In the genomic region with DNA sequence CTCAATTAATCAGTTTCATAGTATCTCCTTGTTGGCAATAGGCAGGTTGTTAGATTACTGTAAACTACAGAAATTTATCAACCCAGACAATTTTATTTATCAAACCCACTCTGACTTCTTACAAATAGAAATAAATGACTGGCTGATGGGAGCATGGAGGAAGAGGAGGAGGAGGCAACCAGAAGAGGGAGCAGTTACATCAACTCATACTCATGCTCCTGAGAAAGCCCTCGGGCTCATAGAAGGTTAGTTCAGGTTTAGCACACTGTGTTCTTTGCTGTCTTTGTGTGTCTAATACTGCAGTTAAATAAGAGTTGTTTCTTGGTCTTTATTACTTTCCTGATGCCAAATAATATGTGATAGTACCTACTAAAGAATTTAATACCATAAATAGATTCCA, we compare ENCODE assay signal across 27 mouse cellular contexts.
A peak's percentile ranks its signal among the peaks of the same experiment; 100 is the strongest.
DNase-seq lines count a peak whose midpoint lies in the region; ATAC-seq and TF ChIP-seq lines count a peak whose summit lies in the region.
"Had no signal": no experiment of that assay in that cellular context is flagged by ENCODE, and none has a peak within 500 bp of the region (broad histone marks: within the 10 kb centered on the region; RNA-seq: fewer than 3 reads in every experiment).

No protein-coding gene starts in this region.

- no peaks in the 10 kb centered on the region for H3K27me3 ChIP-seq in intestine, postnatal 0 days (replicated peaks; ENCODE audit: control insufficient read depth, insufficient read depth, low read length)
- no peaks in the 10 kb centered on the region for H3K27me3 ChIP-seq in intestine, embryonic 16.5 days (replicated peaks; ENCODE audit: control insufficient read depth, insufficient read depth, low read length)
- H3K27me3 ChIP-seq in midbrain, postnatal 0 days (ENCODE audit: insufficient read depth, low read length) = no peaks in the 10 kb centered on the region
- H3K27me3 ChIP-seq in midbrain, embryonic 14.5 days (ENCODE audit: control insufficient read depth, insufficient read depth, low read length) = no peaks in the 10 kb centered on the region
- no peaks in the 10 kb centered on the region; the same call in 1 of the 2 replicates for H3K27me3 ChIP-seq in stomach, postnatal 0 days (ENCODE audit: control insufficient read depth, insufficient read depth, low read length)
- H3K27me3 ChIP-seq: embryonic facial prominence, embryonic 15.5 days; forebrain, embryonic 15.5 days; heart, embryonic 13.5 days; limb, embryonic 12.5 days; liver, embryonic 13.5 days; lung, embryonic 15.5 days; neural tube, embryonic 15.5 days; stomach, embryonic 15.5 days had no signal

- TF ChIP-seq EP300 in stomach, postnatal 0 days (optimal IDR thresholded peaks at IDR 0.05) = no peak

- H3K9ac ChIP-seq in intestine, postnatal 0 days (ENCODE audit: low read depth, low read length) = no peak overlapping the region
- H3K9ac ChIP-seq in intestine, embryonic 16.5 days (ENCODE audit: low read depth, low read length) = no peak overlapping the region
- H3K9ac ChIP-seq in midbrain, postnatal 0 days (replicated peaks; ENCODE audit: low read length, poor library complexity, severe bottlenecking) = no peak overlapping the region
- H3K9ac ChIP-seq in midbrain, embryonic 14.5 days (replicated peaks; ENCODE audit: low read length) = no peak overlapping the region
- no peak overlapping the region for H3K9ac ChIP-seq in stomach, postnatal 0 days (ENCODE audit: low read length)
- H3K9ac ChIP-seq: embryonic facial prominence, embryonic 15.5 days; forebrain, embryonic 15.5 days; heart, embryonic 13.5 days; limb, embryonic 12.5 days; liver, embryonic 13.5 days; lung, embryonic 15.5 days; neural tube, embryonic 15.5 days; stomach, embryonic 15.5 days had no signal

- no peak overlapping the region for H3K4me3 ChIP-seq in intestine, postnatal 0 days (ENCODE audit: low read depth, low read length)
- no peak overlapping the region for H3K4me3 ChIP-seq in intestine, embryonic 16.5 days (ENCODE audit: low read length)
- H3K4me3 ChIP-seq in midbrain, postnatal 0 days (ENCODE audit: low read depth, low read length) = no peak overlapping the region
- no peak overlapping the region for H3K4me3 ChIP-seq in midbrain, embryonic 14.5 days (replicated peaks; ENCODE audit: low read depth, low read length)
- H3K4me3 ChIP-seq in stomach, postnatal 0 days (ENCODE audit: low read depth, low read length) = no peak overlapping the region
- H3K4me3 ChIP-seq: embryonic facial prominence, embryonic 15.5 days; forebrain, embryonic 15.5 days; heart, embryonic 13.5 days; limb, embryonic 12.5 days; liver, embryonic 13.5 days; lung, embryonic 15.5 days; midbrain, embryonic 10.5 days; neural tube, embryonic 15.5 days; stomach, embryonic 15.5 days had no signal

- peak; percentile 23; the same call in 1 of the 2 replicates for TF ChIP-seq CTCF in intestine, postnatal 0 days (IDR thresholded peaks at IDR 0.05; ENCODE audit: low read depth)
- 0 out of 2 replicates have a peak, but pooled peaks have one; percentile 2 for TF ChIP-seq CTCF in midbrain, postnatal 0 days (IDR thresholded peaks at IDR 0.05)
- TF ChIP-seq CTCF in stomach, postnatal 0 days (IDR thresholded peaks at IDR 0.05; ENCODE audit: low read depth) = peak; percentile 13; the same call in 1 of the 2 replicates

- H3K36me3 ChIP-seq in intestine, postnatal 0 days (ENCODE audit: control insufficient read depth, insufficient read depth) = no peaks in the 10 kb centered on the region
- no peaks in the 10 kb centered on the region for H3K36me3 ChIP-seq in intestine, embryonic 16.5 days (ENCODE audit: control insufficient read depth, insufficient read depth, low read length)
- H3K36me3 ChIP-seq in midbrain, postnatal 0 days (ENCODE audit: insufficient read depth, low read length) = no peaks in the 10 kb centered on the region
- H3K36me3 ChIP-seq in midbrain, embryonic 14.5 days (ENCODE audit: control insufficient read depth, insufficient read depth, low read length) = no peaks in the 10 kb centered on the region
- H3K36me3 ChIP-seq in stomach, postnatal 0 days (ENCODE audit: control insufficient read depth, insufficient read depth, low read length) = no peaks in the 10 kb centered on the region
- H3K36me3 ChIP-seq: embryonic facial prominence, embryonic 15.5 days; forebrain, embryonic 15.5 days; heart, embryonic 13.5 days; limb, embryonic 12.5 days; liver, embryonic 13.5 days; lung, embryonic 15.5 days; midbrain, embryonic 10.5 days; neural tube, embryonic 15.5 days; stomach, embryonic 15.5 days had no signal

- no peak for ATAC-seq in intestine, postnatal 0 days
- ATAC-seq in intestine, embryonic 16.5 days = no peak
- ATAC-seq in midbrain, postnatal 0 days (ENCODE audit: low FRiP score) = no peak
- ATAC-seq in midbrain, embryonic 14.5 days (ENCODE audit: low FRiP score, low TSS enrichment) = no peak
- no peak for ATAC-seq in stomach, postnatal 0 days (ENCODE audit: low FRiP score, low TSS enrichment)
- ATAC-seq: forebrain, embryonic 15.5 days; hindbrain, postnatal 0 days had no signal

- 65% methylated on average over 1 of the region's 1 CpGs for WGBS in intestine, postnatal 0 days
- WGBS in intestine, embryonic 16.5 days = 90% methylated on average over 1 of the region's 1 CpGs
- WGBS in midbrain, postnatal 0 days = 75% methylated on average over 1 of the region's 1 CpGs
- WGBS in midbrain, embryonic 14.5 days = 80% methylated on average over 1 of the region's 1 CpGs
- 70% methylated on average over 1 of the region's 1 CpGs for WGBS in stomach, postnatal 0 days

- no peak for DNase-seq in midbrain, postnatal 0 days (ENCODE audit: low spot score)
- DNase-seq in midbrain, embryonic 14.5 days = no peak
- DNase-seq in NIH3T3 (ENCODE audit: low read depth) = peak; percentile 46
- DNase-seq in stomach, postnatal 0 days (ENCODE audit: low spot score) = no peak
- DNase-seq in B cell, adult 2 months = no peak
- DNase-seq: cerebellum, adult 18-20 months; cerebellum, postnatal 25 days; gastrocnemius, postnatal 10 days; heart, adult 11 months; heart, postnatal 14 days; kidney, adult 11 months; liver, embryonic 13.5 days; lung, postnatal 4 days; right cerebral cortex, adult 18-20 months; right cerebral cortex, postnatal 4 days; thymus, adult 2 months had no signal

- H3K4me2 ChIP-seq in intestine, postnatal 0 days (replicated peaks; ENCODE audit: low read depth) = no peak overlapping the region
- H3K4me2 ChIP-seq in intestine, embryonic 16.5 days (ENCODE audit: low read depth, low read length) = no peak overlapping the region
- H3K4me2 ChIP-seq in midbrain, postnatal 0 days (ENCODE audit: low read depth, low read length, poor library complexity, severe bottlenecking) = no peak overlapping the region
- no peak overlapping the region for H3K4me2 ChIP-seq in midbrain, embryonic 14.5 days (ENCODE audit: low read length)
- no peak overlapping the region for H3K4me2 ChIP-seq in stomach, postnatal 0 days (replicated peaks; ENCODE audit: low read depth)
- H3K4me2 ChIP-seq: embryonic facial prominence, embryonic 15.5 days; forebrain, embryonic 15.5 days; heart, embryonic 13.5 days; limb, embryonic 12.5 days; liver, embryonic 13.5 days; lung, embryonic 15.5 days; neural tube, embryonic 15.5 days; stomach, embryonic 15.5 days had no signal

- H3K27ac ChIP-seq in intestine, postnatal 0 days (ENCODE audit: low read depth, low read length) = no peak overlapping the region
- no peak overlapping the region for H3K27ac ChIP-seq in intestine, embryonic 16.5 days (ENCODE audit: low read length)
- no peak overlapping the region for H3K27ac ChIP-seq in midbrain, postnatal 0 days (ENCODE audit: low read depth, low read length)
- H3K27ac ChIP-seq in midbrain, embryonic 14.5 days (replicated peaks; ENCODE audit: low read depth, low read length) = no peak overlapping the region
- H3K27ac ChIP-seq in stomach, postnatal 0 days (replicated peaks) = no peak overlapping the region
- H3K27ac ChIP-seq: embryonic facial prominence, embryonic 15.5 days; forebrain, embryonic 15.5 days; heart, embryonic 13.5 days; hindbrain, postnatal 0 days; limb, embryonic 12.5 days; liver, embryonic 13.5 days; lung, embryonic 15.5 days; midbrain, embryonic 10.5 days; neural tube, embryonic 15.5 days; stomach, embryonic 15.5 days had no signal

- H3K4me1 ChIP-seq in intestine, postnatal 0 days (replicated peaks; ENCODE audit: control insufficient read depth, insufficient read depth, low read length) = no peaks in the 10 kb centered on the region
- H3K4me1 ChIP-seq in intestine, embryonic 16.5 days (ENCODE audit: control insufficient read depth, insufficient read depth, low read length) = no peaks in the 10 kb centered on the region
- H3K4me1 ChIP-seq in midbrain, postnatal 0 days (ENCODE audit: insufficient read depth, low read length) = no peaks in the 10 kb centered on the region
- H3K4me1 ChIP-seq in midbrain, embryonic 14.5 days (ENCODE audit: control insufficient read depth, insufficient read depth, low read length) = no peaks in the 10 kb centered on the region
- no peaks in the 10 kb centered on the region for H3K4me1 ChIP-seq in stomach, postnatal 0 days (replicated peaks; ENCODE audit: control insufficient read depth, insufficient read depth)
- H3K4me1 ChIP-seq: forebrain, embryonic 15.5 days; heart, embryonic 13.5 days; liver, embryonic 13.5 days; lung, embryonic 15.5 days; midbrain, embryonic 10.5 days; stomach, embryonic 15.5 days had no signal

- no peaks in the 10 kb centered on the region for H3K9me3 ChIP-seq in intestine, postnatal 0 days (ENCODE audit: control insufficient read depth)
- H3K9me3 ChIP-seq in intestine, embryonic 16.5 days (ENCODE audit: control insufficient read depth, low read length) = no peaks in the 10 kb centered on the region
- H3K9me3 ChIP-seq in midbrain, postnatal 0 days (ENCODE audit: low read length) = no peaks in the 10 kb centered on the region
- no peaks in the 10 kb centered on the region; the same call in 1 of the 2 replicates for H3K9me3 ChIP-seq in midbrain, embryonic 14.5 days (ENCODE audit: control insufficient read depth, low read length)
- H3K9me3 ChIP-seq in stomach, postnatal 0 days (ENCODE audit: control insufficient read depth, low read length) = no peaks in the 10 kb centered on the region
- H3K9me3 ChIP-seq: embryonic facial prominence, embryonic 15.5 days; forebrain, embryonic 15.5 days; liver, embryonic 13.5 days; lung, embryonic 15.5 days; midbrain, embryonic 10.5 days; neural tube, embryonic 15.5 days; stomach, embryonic 15.5 days had no signal
